Mouse (Mus musculus) ES-Bruce4 (cell line): ENCODE measurements around the gene Sult3a2. TPM values are rescaled to one million over a fixed set of nuclear protein-coding genes. Genes with fewer than 3 reads are reported as not detected.
"Not testable (repeated sequence)": the region's sequence is repeated elsewhere in the genome, so short reads cannot be mapped to it uniquely, and the experiment has no call there.

Source experiments
- H3K27ac ChIP-seq: 2 replicates; pipeline ENCODE4 v1.5.1; 2012; ENCODE audit warnings: low read length, inconsistent platforms; ENCODE audit not compliant: insufficient read depth
- H3K27me3 ChIP-seq: 2 replicates; pipeline ENCODE4 v1.6.1; 2012; ENCODE audit warnings: mild to moderate bottlenecking, low read length, inconsistent platforms; ENCODE audit not compliant: control insufficient read depth, poor library complexity, insufficient read depth, severe bottlenecking
- H3K36me3 ChIP-seq: 2 replicates; pipeline ENCODE4 v1.6.1; 2012; ENCODE audit warnings: inconsistent platforms, mild to moderate bottlenecking, low read length, moderate library complexity; ENCODE audit not compliant: control insufficient read depth, poor library complexity, insufficient read depth, severe bottlenecking
- H3K4me1 ChIP-seq: one replicate; pipeline ENCODE4 v1.8.1; 2011; ENCODE audit warnings: low read length; ENCODE audit not compliant: control insufficient read depth, insufficient read depth
- H3K4me3 ChIP-seq: 2 replicates; pipeline ENCODE4 v1.5.1; 2011; ENCODE audit warnings: low read depth, mild to moderate bottlenecking, low read length
- H3K9ac ChIP-seq: 2 replicates; pipeline ENCODE4 v1.6.1; 2012; ENCODE audit warnings: low read depth, mild to moderate bottlenecking, inconsistent platforms; ENCODE audit not compliant: poor library complexity, severe bottlenecking
- H3K9me3 ChIP-seq: replicated peaks from 2 replicates; pipeline ENCODE4 v1.6.1; 2012; ENCODE audit warnings: mild to moderate bottlenecking, low read length, inconsistent platforms; ENCODE audit not compliant: control insufficient read depth, poor library complexity, insufficient read depth, severe bottlenecking
- CTCF ChIP-seq: IDR thresholded peaks from one replicate; pipeline ENCODE4 v1.8.1; 2011; ENCODE audit warnings: low read depth, low read length
- EP300 ChIP-seq: IDR thresholded peaks from 2 replicates; pipeline ENCODE4 v1.6.1; 2011; ENCODE audit warnings: low read depth, low read length; ENCODE audit not compliant: insufficient read depth
- POLR2A ChIP-seq: IDR thresholded peaks from one replicate; pipeline ENCODE4 v1.8.1; 2011; ENCODE audit warnings: low read length; ENCODE audit not compliant: insufficient read depth
- polyA plus RNA-seq: library from polyadenylated mRNA; stranded (reverse); fragments of >200 nt; gene quantifications from 2 replicates; pipeline ENCODE4 v1.2.4, GENCODE M21; 2011; ENCODE audit warnings: low read depth; ENCODE audit not compliant: missing spikeins, insufficient read depth, insufficient read length

Sult3a2 gene
- polyA plus RNA-seq, 1 experiment = not detected

DNA sequence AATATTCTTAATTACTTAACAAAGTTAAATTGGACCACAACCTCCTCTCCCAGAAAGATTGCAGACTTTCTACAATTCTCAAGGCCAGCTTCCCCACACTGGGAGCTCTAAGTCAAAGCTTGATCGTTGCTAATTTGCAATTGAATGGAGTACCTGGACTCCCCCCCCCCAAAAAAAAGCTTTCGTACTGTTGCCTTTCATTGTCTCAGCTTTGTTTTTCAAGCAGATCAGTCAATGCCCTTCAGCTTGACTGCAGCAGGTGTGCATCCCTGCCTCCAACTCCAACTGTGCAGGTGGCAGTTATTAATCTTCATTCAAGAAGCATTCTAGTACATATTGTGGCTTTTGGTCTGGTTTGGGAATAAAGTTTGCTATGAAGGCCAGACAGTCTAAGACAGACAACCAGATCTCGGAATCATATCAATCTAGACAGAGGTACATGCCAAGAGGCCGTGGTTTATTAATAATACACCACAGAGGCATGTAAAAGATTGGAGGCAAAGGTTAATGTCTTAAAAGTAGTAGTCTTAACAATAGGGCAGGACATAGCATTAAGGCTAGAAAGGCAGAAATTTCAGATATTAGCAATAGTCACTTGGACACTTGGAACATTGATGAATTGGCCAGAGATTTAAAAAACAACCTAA lies 9.9 kb upstream of the Sult3a2 start:
- TF ChIP-seq EP300 = 0 out of 2 replicates have a peak, but pooled peaks have one; percentile 51
- H3K36me3 ChIP-seq = not testable (repeated sequence)

DNA sequence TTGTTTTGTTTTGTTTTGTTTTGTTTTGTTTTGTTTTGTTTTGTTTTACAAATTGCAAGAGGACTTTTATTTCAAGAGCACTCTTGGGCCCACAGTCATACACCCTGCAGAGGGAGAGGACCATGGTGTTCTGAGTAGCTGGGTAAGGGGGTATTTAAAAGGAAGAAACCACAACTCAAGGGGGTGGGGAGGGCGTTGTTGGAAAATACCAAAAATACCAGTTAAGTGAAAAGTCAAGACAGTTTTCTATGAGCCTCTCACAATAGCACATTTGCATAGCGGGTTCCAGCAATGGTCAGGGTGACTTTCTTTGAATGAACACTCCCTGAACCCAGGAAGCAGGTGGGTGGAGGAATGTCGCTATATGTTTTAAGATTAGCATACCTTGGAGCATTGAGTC lies 5.7 kb upstream of the Sult3a2 start:
- not testable (repeated sequence) for H3K9ac ChIP-seq, H3K27ac ChIP-seq, H3K4me3 ChIP-seq, H3K4me1 ChIP-seq, H3K27me3 ChIP-seq, H3K36me3 ChIP-seq
- peaks cover 32% of the 10 kb centered on the region for H3K9me3 ChIP-seq

More for the DNA sequence above, 9.9 kb upstream of the Sult3a2 start:
- H3K4me1 ChIP-seq, H3K27ac ChIP-seq, H3K9ac ChIP-seq, H3K4me3 ChIP-seq, H3K27me3 ChIP-seq: not testable (repeated sequence)
- peaks cover 35% of the 10 kb centered on the region for H3K9me3 ChIP-seq

DNA sequence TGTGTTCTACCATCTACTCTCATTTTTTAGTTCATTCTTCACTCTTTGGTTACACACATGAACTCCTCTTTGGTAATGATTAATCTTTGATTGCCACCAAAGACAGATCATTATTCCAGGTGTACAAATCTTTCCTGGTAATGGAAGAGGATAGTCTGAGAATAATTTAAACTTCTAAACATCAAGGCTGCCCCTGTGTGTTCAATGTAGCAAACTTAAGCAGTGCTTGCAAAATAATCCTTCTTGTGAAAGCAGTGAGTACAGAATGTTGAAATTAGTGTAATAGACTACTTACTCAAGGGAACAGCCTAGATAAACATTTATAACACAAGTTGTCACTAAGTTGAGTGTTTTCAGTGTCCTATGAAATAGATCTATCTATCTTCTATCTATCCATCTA lies 1.0 kb upstream of the Sult3a2 start:
- TF ChIP-seq POLR2A = no peak

DNA sequence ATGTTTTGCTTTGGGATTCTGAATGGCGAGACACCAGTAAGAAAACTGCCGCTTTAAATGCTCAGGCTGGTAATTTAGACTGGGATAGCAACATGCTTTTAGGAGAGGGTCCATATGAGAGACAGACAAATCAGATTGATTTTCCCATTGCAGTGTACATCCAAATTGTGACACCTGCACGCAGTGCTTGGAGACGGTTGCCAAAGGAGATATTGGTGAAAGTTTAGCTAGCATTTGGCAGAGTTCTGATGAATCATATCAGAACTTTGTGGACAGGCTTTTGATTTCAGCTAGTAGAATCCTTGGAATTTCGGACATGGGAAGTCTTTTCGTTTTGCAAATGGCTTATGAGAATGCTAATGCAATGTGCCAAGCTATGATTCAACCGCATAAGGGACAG lies 51.3 kb downstream of the Sult3a2 start:
- H3K9me3 ChIP-seq = peaks cover 24% of the 10 kb centered on the region
- not testable (repeated sequence) for H3K36me3 ChIP-seq, H3K9ac ChIP-seq, H3K4me3 ChIP-seq, H3K4me1 ChIP-seq, H3K27ac ChIP-seq, H3K27me3 ChIP-seq

More for the DNA sequence above, 1.0 kb upstream of the Sult3a2 start:
- Histone ChIP-seq H3K36me3 (no peaks in the 10 kb centered on the region), H3K27me3 (no peaks in the 10 kb centered on the region), H3K9ac (no peak overlapping the region), H3K4me3 (no peak overlapping the region), H3K4me1 (no peaks in the 10 kb centered on the region), H3K27ac (no peak overlapping the region), H3K9me3 (0 out of 2 replicates have a peak, but pooled peaks cover 6% of the 10 kb centered on the region)

DNA sequence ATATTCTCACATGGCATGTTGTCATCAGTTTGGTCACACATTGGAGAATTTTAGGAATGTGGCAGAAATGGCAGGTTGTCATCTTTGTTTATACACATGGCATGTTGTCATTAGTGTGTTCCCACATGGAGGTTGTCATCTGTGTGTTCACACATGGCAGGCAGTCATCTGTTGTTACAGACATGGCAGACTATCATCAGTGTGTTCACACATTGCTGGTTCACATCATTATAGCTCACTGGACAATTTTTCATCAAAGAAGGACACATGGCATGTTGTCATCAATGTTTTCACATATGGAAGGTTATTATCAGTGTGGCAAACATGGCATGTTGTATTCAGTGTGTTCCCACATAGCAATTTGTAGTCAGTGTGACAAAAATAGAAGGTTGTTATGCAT lies 53.3 kb downstream of the Sult3a2 start:
- Histone ChIP-seq H3K27ac (no peak overlapping the region), H3K36me3 (no peaks in the 10 kb centered on the region), H3K9ac (no peak overlapping the region), H3K4me1 (no peaks in the 10 kb centered on the region), H3K4me3 (no peak overlapping the region), H3K9me3 (peaks cover 20% of the 10 kb centered on the region), H3K27me3 (no peaks in the 10 kb centered on the region)
- no peak for TF ChIP-seq CTCF
- no peak for TF ChIP-seq POLR2A
- TF ChIP-seq EP300 = no peak

DNA sequence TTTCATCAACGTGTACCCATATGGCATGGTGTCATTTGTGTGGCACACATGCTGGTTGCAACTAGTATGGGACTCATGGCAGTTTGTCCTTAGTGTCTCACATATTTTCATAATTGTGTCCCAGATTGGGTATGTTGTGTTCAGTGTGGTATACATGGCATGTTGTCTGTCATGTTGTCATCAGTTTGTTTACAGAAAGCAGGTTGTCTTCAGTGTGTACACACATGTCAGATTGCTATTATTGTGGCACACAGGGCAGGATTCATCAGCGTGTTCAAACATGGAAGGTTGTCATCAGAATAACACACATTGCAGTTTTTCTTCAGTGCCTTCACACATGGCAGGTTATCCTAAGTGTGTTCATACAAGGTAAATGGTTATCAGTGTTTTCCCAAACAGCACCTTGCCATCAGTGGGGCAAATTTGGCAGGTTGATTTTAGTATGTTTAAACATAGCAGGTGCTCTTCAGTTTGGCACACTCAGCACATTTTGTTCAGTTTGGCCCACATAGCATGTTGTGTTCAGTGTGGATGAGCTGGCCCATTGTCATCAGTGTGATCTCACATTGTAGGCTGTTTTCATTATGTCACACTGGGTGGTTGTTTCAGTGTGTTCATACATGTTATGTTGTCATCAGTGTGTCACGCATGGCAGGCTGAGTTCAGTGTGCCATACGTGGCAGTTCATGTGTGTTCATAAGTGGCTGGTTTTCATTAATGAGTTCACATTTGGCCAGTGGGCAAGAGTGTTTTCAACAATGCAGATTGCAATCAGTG lies 53.9 kb downstream of the Sult3a2 start:
- peaks cover 14% of the 10 kb centered on the region; the same call in 1 of the 2 replicates for H3K9me3 ChIP-seq
- TF ChIP-seq EP300 (no peak), CTCF (no peak), POLR2A (no peak)
- no peaks in the 10 kb centered on the region for H3K27me3 ChIP-seq
- no peak overlapping the region for H3K9ac ChIP-seq
- H3K4me1 ChIP-seq = no peaks in the 10 kb centered on the region
- H3K36me3 ChIP-seq = no peaks in the 10 kb centered on the region
- H3K4me3 ChIP-seq = no peak overlapping the region
- no peak overlapping the region for H3K27ac ChIP-seq
